Mouse (Mus musculus) lung, adult 2 months (tissue): ENCODE measurements around the gene C1qtnf2.

Experiments
- CTCF ChIP-seq: fragments of 200-500 bp; IDR thresholded peaks from 2 replicates; pipeline ENCODE4 v1.5.1; 2011; ENCODE audit warnings: mild to moderate bottlenecking, low read length, control low read depth; ENCODE audit not compliant: insufficient read depth
- POLR2A ChIP-seq: fragments of 200-500 bp; IDR thresholded peaks from 2 replicates; pipeline ENCODE4 v1.6.1; 2011; ENCODE audit warnings: low read depth, mild to moderate bottlenecking, control low read depth, low read length, borderline replicate concordance; ENCODE audit errors: extremely low read depth

DNA sequence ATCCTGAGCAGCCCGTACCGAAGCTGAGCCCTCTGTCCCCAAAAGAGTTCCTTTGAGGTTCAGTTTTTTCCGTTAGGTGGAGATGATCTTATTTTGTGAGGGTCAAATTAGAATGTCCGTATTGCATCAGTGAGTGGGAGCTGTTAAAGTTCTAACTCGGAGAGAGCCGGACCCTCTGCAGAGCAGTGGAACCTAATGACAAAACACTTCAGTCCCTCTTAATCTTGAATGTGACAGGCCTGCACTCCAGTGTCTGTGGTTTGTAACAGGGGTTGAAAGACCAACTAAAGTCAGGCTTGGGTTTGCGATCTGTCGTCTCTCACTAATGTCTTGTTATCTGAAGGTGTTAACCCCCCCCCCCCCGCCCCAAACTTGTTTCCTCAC, 40.1 kb upstream of the C1qtnf2 start:
- TF ChIP-seq CTCF (no peak), POLR2A (no peak)
